Mouse (Mus musculus): ENCODE results near the gene Slamf6.
"Not testable (repeated sequence)": the region's sequence is repeated elsewhere in the genome, so short reads cannot be mapped to it uniquely, and the experiment has no call there.

Slamf6 gene

DNA sequence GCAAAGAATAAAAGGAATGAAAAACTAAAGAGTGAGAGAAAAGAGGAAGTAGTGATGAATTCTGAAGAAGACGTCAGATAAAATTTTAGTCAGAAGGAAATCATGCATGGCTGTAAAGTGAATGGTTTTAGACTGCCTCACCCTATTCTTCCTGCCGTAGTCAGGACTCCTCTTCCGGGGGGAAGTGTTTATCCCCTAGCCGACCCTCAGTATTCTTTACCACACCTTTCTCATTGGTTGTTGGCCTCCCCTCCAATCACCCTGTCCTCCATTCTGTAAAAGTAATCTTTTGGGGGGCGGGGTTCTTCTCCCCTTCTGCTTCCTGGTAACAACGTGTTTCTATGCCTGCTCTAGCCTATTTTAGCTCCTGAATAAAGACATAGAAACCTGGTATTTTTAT lies 37.8 kb downstream of the Slamf6 start:
- DNase-seq (ENCODE audit: low read depth in 1 of 2, low spot score in 2 of 2) = no peak

DNA sequence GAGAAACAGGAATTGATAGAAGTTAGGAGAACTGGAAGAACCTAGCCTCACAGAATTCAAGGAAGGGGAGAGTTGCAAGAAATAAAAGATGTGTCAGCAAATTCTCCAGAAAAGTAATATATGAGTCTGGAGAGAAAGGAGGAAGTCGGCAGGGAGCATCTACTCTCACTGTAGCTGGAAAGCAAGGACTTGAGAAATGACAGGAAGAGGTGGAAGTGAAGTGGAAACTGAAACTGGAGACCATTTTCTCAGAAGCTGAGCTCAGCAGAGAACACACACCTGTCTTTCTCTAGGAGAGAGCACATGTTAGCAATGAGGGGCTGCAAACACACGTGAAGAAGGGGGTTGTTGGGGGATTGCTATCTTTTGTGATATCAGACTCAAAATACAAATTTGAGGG lies 40.1 kb downstream of the Slamf6 start:
- DNase-seq (ENCODE audit: low read depth in 1 of 2, low spot score in 2 of 2) = no peak

DNA sequence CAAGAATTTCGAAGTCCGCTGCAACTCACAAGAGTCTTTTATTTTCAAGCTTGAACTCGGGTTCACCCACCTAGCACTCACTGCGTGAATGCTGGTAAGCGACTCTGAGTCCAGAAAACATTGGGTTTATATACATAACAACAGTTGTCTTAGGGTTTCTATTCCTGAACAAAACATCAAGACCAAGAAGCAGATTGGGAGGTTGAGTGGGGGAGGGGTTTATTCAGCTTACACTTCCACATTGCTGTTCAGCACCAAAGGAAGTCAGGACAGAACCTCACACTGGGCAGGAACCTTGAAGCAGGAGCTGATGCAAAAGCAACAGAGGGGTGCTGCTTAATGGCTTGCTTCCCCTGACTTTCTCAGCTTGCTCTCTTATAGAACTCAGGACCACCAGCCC lies 43.4 kb downstream of the Slamf6 start:
- DNase-seq (ENCODE audit: low read depth in 1 of 2, low spot score in 2 of 2) = no peak

DNA sequence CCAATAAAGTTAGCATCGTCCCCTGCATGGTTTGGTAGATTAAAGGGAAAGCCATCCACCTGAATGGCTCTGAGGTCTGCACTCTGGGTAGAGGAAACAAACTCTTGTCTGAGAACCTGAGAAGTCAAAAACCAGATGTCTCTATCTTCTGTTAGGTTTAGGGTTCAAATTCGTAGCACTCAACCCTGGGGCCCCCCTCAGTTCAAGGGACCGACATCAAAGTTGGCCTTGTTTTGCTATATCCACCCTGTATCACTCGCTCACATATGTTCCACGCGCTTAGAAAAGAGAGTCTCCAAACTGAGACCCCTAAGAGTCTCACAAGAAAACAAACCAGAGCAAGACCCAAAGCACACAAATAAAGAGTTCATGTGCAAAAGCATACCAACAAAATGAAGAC lies 44.4 kb downstream of the Slamf6 start:
- no peak for DNase-seq (ENCODE audit: low read depth in 1 of 2, low spot score in 2 of 2)

DNA sequence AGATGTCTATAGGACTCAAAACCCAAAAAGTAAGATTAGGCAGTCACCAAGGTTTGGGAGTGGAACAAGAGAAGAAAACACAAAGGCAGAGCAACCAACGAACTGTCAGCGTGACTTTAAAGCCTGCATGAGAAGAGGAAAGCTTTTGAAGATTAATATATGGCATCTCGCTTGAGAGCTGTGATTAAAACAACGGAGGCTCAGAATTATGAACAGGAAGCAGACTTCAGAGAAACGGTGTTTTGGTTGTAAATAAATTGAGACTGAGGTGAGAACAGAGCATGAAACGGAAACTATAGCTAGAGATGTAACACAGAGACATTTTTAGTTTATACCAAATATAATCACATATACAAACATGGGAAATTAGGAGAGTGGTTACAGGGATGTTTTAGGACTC lies 46.3 kb downstream of the Slamf6 start:
- DNase-seq (ENCODE audit: low read depth in 1 of 2, low spot score in 2 of 2) = no peak

DNA sequence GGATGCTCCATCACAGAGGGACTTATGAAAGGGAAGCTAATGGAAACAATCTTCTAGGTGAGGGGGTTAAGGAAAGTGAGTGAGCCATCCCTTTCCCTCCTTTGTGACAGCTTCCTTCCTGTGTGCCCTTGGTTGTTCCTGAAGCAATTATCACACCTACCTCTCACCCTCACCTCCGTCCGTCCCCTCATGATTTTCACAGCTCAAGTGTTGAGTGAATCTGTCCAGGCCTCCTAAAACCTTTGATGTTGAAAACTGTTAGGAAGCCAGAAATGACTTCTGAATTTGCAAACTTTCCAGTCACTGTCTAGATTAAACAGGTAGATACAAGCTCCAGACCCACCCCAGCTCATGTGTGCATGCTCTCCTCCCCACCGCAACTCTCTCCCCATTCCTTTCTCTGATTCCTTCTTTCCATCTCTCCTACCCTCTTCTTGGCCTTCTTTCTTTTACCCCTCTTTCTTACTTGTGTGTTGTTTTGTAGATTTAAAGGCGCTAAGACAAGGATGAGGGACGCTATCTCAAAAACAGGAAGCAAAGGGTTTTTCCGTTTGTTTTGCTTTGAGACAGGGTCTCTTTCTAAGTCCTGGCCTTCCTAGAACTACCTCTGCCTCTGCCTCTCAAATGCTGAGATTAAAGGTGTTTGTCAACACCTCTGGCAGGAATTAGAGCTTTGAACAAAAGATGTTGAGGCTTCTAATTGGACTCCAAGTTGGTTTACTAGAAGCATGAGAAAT lies 48.9 kb downstream of the Slamf6 start:
- no peak for DNase-seq (ENCODE audit: low read depth in 1 of 2, low spot score in 2 of 2)

DNA sequence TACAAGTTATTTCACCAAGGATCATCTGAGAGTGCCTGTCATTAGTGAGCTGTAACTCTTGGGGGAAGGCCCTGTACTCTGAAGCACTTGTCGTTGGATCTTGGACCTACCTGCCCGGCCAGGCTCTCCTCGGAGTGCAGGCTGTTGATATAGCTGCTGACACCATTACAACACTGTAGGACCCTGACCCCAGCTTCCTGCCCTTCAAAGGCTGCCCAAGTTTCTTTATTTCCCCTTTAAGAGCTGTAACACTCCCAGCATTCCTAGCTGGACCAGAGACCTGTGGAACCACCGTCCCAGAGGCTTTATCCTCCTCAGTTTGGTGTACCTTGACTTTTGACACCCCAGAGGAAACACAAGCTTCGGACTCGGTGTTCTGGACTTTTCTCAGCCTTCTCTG lies 51.9 kb downstream of the Slamf6 start:
- no peak for DNase-seq (ENCODE audit: low read depth in 1 of 2, low spot score in 2 of 2)

DNA sequence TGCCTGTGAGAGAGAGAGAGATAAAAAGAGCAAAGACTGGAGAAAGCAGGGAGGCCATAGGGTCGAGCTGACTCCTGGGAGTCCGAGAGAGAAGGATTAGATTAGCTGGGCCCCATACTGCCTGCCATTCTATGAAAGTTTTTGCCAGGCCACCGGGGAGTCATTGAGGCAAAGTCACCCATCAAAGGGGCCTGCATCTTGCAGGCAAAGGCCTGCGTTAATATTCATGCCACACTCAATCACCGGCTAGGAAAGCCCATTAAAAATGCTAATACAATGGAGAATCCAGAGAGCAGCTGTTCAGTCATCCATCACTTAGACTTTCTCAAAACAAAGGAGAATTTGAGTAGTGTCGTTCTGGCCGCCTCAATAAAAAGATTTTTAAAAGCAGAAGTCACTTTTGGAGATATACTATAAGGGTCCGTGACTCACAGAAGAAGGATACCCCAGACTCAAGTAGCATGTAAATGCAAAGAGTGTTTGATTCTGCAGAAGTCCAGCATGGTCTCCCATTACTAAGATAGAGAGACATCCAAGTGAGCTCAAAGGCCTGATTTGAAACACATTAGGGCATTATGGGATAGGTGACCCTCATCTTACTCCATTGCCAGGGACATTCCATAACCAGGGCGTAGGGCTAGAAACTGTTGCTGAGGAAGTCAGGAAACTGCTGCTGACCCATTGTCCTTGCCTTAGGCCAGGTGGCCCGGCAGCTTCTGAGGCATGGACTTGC lies 53.7 kb downstream of the Slamf6 start:
- DNase-seq (ENCODE audit: low read depth in 1 of 2, low spot score in 2 of 2) = no peak

DNA sequence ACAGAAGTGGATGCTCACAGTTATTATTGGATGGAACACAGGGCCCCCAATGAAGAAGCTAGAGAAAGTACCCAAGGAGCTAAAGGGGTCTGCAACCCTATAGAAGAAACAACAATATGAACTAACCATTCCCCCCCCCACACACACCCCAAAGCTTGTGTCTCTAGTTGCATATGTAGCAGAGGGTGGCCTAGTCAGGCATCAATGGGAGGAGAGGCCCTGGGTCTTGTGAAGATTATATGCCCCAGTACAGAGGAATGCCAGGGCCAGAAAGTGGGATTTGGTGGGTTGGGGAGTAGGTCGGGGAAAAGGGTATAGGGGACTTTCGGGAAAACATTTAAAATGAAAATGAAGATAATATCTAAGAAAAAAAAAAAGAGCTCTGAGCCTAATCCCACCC lies 57.0 kb downstream of the Slamf6 start:
- DNase-seq (ENCODE audit: low read depth in 1 of 2, low spot score in 2 of 2) = not testable (repeated sequence)

DNA sequence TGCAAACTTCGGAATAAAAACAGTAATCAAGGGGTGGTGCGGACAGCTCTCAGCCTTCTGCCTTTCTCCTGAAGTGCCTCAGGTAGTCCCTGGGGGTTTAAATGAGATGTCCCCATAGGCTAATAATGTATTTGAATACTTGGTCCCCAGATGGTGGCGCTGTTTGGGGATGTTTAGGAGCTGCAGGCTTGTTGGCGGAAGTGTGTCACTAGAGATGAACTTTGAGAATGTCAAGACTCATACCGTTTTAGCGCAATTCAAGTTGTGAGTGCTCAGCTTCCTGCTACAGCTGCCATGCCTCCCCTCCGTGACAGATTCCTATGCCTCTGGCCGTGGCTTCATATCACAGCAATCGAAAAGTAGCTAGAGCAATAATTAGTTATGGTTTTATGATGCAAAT lies 58.1 kb downstream of the Slamf6 start:
- DNase-seq (ENCODE audit: low read depth in 1 of 2, low spot score in 2 of 2) = no peak

DNA sequence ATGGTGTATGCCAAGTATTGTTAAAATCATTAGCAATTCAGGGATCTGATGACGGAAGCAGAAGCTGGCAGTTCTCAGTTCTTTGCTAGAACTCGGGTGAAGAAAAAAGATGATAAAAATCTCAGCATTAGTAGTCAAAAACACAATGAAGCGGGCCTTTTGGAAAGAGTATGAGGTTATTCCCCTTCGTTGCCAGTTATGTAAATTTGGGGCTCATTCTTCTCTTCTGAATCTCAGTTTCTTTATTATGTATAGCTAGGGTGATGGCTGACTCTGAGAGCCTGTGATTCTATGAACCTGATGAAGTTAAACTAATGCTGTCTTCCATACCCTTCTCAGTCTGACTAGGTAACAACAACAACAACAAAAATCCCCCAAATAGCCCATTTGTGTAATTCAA lies 58.5 kb downstream of the Slamf6 start:
- no peak for DNase-seq (ENCODE audit: low read depth in 1 of 2, low spot score in 2 of 2)

DNA sequence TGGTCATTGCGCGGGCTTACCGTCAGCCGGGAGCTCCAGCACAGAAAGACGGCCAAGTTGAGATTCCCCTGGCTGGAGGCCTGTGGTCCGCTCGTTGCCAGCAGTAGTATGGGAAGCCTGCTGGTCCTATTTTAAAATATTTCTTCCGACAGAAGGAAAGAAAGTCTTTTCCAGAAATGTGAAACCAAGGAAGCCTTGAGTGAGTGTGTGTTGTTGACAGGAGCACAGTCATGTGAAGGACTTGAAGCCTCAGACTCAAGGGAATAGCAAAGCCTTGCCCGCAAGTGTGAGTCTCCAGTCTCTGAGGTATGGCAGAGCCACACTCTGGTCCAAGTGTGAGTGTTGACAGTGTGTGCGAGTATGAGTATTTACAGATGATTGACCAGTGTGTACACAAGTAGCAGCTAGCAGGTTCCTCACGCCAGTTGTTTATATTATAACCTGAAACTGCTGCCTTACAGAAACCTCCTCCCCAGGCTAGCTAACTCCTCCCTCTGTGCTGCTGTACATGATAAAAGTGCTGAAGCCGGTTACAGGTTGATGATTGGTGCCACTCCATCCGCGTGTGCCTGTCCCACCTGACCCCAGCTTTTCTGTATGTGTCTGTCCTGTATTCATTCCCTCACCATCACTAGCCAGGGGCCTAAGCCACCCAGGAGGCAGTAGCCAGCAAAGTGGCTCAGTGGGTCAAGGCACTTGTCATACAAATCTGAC lies 59.7 kb downstream of the Slamf6 start:
- no peak for DNase-seq (ENCODE audit: low read depth in 1 of 2, low spot score in 2 of 2)

DNA sequence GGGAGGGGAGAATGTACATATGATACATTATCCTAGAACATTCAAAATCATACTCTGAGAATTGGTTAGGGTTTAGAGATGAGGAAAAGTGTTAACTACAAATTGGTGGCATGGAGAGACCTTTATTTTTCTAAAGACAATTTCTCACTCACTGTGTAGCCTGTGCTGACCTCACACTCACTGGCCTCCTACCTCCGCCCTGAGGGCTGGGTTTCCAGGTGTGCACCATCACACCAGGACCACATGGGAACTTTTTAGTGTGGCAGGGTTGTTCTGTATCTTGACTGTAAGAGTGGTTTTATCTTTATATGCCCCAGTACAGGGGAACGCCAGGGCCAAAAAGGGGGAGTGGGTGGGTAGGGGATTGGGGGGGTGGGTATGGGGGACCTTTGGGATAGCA lies 60.6 kb downstream of the Slamf6 start:
- DNase-seq (ENCODE audit: low read depth in 1 of 2, low spot score in 2 of 2) = no peak

DNA sequence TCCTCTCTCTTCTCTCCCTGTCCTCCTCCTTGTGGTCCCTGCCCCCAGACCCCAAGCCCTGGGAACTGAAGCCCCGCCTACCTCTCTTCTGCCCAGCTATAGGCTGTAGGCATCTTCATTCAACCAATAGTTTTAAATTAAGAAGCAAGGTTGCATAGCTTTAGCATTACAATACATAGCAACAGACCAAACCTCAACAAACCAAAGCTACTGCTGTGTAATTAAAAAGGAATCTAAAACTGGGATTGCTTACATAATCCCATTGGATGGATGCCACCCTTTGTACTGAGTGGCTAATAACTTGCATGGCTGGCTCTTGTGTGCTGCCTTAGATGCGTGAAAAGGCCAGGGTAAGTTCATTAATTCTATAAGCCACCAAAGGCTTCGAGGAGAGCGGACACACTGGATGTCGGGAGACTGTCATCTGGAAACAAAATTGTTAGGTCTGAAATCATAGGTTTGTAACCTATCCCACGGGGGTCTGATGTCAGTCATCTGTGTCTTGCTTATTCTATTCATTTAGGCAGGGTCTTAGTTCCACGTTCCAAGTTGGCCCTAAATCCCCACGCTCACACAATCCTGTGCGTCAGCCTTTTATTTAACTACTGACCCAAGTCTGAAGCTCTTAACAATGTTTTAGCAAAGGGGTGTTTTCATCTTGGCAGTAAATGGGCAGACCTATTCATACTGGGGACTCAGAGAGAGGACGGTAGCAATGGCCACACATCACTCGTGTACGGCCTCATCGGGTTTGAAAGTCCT lies 62.8 kb downstream of the Slamf6 start:
- no peak for DNase-seq (ENCODE audit: low read depth in 1 of 2, low spot score in 2 of 2)

DNA sequence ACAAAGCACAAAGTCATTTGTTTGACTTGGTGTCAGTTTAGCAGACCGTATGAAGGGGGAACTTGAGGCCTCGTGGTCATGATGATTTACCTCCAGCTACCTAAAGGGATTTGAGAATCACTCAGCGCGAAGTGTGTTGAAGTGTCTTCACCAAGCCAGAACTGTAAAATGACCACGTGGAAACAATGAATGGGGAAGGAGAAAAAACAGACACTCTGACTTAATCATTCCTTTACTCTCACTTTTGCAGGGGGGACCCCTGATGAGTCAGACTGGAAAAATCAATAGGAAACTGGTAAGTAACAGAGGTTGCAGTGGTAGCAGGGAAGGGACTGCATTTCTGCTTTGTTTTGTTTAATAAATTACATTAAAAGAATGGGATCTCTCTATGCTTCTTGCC lies 64.9 kb downstream of the Slamf6 start:
- DNase-seq (ENCODE audit: low read depth in 1 of 2, low spot score in 2 of 2) = no peak

DNA sequence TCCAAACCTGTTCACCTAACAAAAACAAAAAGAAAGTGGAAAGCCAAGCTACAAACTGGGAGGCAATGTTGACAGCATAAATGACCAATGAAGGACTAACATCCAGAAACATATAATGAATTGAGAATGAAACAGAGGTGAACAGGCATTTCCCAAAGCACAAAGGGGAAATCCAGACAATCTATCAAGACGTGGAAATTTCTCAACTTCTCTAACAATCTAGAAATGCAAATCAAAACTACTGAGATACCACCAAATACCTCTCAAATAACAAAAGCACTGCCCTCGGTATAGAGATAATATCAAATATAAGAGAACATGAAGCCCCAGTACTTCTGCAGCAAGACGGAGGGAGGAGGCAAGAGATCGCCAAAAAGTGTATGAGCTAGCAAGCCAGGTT lies 65.4 kb downstream of the Slamf6 start:
- no peak for DNase-seq (ENCODE audit: low read depth in 1 of 2, low spot score in 2 of 2)

DNA sequence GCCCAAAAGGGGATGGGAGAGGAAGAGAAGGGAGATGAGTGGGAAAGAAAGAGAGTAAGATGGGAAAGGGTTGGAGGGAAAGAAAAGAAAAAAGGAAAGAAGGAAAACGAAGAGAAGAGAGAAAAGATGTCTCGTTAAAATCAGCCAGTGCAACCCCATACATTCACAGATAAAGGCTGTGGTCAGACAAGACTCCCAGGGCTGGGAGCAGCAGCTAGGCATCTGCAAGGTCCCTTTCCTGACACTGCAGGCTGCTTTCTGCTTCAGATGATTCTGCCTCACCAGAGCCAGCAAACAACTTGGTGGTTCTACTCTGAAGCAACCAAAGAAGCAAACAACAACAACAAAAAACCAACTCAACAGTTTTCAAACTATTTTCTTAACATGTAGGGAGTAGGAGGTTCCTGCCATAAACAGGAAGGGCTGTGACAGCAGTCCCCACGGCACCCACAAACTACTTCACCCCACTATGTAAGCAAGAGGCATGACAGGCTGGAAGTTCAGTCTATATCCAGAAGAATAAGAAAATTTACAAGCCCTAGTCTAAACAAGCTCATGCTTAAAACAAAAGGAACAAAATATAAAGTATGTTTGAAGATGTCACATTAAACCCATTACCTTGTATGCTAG lies 66.2 kb downstream of the Slamf6 start:
- DNase-seq (ENCODE audit: low read depth in 1 of 2, low spot score in 2 of 2) = no peak

DNA sequence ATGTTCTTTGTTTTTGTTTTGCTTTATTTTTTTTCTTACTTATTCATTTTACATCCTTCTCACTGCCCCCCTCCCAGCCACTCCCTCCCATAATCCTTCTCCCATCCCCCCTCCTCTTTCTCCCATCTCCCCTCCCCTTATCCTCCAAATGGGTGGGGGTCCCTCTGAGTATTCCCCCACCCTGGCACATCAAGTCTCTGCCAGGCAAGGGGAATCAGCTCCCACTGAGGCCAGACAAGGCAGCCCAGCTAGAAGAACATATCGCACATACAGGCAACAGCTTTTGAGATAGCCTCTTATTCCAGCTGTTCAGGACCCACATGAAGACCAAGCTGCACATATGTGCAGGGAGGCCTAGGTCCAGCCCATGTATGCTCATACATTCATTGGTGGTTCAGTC lies 66.8 kb downstream of the Slamf6 start:
- no peak for DNase-seq (ENCODE audit: low read depth in 1 of 2, low spot score in 2 of 2)

DNA sequence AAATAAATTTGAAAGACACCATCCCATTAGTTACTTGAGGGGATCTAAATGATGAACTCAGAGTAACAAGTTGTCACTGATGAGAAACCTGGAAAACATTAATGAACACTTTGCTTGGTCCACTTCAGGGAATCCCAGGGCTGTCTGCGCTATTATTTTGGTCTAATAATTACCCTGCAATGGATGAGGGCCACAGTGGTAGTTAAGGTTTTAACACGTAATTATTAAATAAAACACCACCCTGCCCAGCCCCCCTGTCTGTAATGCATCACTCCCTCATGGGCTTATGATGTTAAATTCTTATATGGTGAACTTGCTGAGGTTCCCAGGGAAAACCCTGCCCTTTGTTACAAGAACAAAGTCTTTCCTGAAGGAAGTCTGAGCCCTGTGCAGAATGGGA lies 74.6 kb downstream of the Slamf6 start:
- no peak for DNase-seq (ENCODE audit: low read depth in 1 of 2, low spot score in 2 of 2)

DNA sequence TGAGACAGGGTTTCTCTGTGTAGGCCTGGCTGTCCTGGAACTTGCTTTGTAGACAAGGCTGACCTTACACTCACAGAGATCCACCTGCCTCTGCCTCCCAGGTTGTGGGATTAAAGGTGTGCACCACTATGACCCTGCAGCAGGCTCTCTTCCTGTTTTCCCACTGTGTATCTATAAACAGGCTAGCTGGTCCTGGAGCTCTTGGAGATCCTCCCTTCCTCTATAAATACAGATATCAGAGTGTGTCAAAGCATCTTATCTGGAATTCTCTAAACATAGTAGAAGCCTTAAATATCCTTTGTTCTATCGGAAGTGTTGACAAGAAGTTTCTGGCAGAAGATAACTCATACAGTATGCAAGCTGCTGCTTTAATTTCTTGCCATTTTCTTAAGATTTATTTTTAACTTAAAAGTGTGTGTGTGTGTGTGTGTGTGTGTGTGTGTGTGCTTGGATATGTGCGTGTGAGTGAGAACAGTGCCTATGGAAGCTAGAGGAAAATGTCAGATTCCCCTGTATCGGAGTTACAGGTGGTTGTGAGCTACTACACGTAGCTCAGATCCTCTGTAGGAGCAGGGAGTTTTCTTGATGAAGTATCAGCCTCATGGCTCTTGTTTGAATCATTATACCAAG lies 75.7 kb downstream of the Slamf6 start:
- DNase-seq (ENCODE audit: low read depth in 1 of 2, low spot score in 2 of 2) = no peak

DNA sequence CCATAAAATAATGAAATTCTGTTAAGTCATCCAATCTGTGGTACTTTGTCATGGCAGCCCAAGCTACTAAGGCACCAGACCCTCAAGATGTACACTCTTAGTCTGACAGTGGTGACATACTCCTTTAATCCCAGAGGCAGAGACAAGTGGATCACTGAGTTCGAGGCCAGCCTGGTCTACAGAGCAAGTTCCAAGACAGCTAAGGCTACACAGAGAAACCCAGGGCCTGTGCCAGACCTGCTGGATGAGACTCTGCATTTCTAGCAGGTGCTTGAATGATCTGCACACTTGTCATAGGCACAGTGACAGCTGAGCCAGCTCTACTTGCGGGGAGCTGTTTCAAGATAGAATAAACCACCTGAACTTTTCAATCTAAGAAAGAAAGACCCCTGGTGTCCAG lies 77.2 kb downstream of the Slamf6 start:
- DNase-seq (ENCODE audit: low read depth in 1 of 2, low spot score in 2 of 2) = no peak
